Mouse (Mus musculus) liver, embryonic 14.5 days (tissue): ENCODE results near the gene Gpr156.

Experiments
- CTCF ChIP-seq: IDR thresholded peaks from 2 replicates; pipeline ENCODE4 v1.5.1; 2016; ENCODE audit warnings: antibody characterized with exemption, low read depth, control low read depth
- EP300 ChIP-seq: IDR thresholded peaks from 2 replicates; pipeline ENCODE4 v1.6.1; 2016; ENCODE audit warnings: antibody characterized with exemption, low read depth

GRCm38 (mm10) chr16:38000178-38000577, 83.9 kb downstream of the Gpr156 start:
- TF ChIP-seq CTCF, result no peak
- TF ChIP-seq EP300, result no peak
